Mouse (Mus musculus) embryonic facial prominence, embryonic 12.5 days (tissue): Measurements from ENCODE around the gene Cyth2. TPM values are rescaled to one million over a fixed set of nuclear protein-coding genes. Genes with fewer than 3 reads are reported as not detected.

ENCODE experiments used
- ATAC-seq: fragments of 200-750 bp; cut with Nextera tagmentation; 2 replicates; pipeline ENCODE4 v1.8.0; 2017; ENCODE audit not compliant: insufficient number of reproducible peaks, insufficient read depth, low FRiP score, low TSS enrichment
- H3K27ac ChIP-seq: fragments of 300-500 bp; sonication (generic); 2 replicates; pipeline ENCODE4 v1.5.1; 2016; ENCODE audit warnings: mild to moderate bottlenecking
- H3K27me3 ChIP-seq: fragments of 300-500 bp; sonication (generic); 2 replicates; pipeline ENCODE4 v1.6.1; 2016; ENCODE audit warnings: mild to moderate bottlenecking, moderate library complexity
- H3K36me3 ChIP-seq: fragments of 300-500 bp; sonication (generic); 2 replicates; pipeline ENCODE4 v1.6.1; 2016; ENCODE audit warnings: mild to moderate bottlenecking
- H3K4me1 ChIP-seq: fragments of 300-500 bp; sonication (generic); 2 replicates; pipeline ENCODE4 v1.6.1; 2016
- H3K4me2 ChIP-seq: fragments of 300-500 bp; sonication (generic); replicated peaks from 2 replicates; pipeline ENCODE4 v1.6.1; 2016; ENCODE audit warnings: mild to moderate bottlenecking, moderate library complexity
- H3K4me3 ChIP-seq: fragments of 300-500 bp; sonication (generic); 2 replicates; pipeline ENCODE4 v1.5.1; 2016; ENCODE audit warnings: mild to moderate bottlenecking
- H3K9ac ChIP-seq: fragments of 300-500 bp; sonication (generic); 2 replicates; pipeline ENCODE4 v1.6.1; 2016; ENCODE audit warnings: mild to moderate bottlenecking, moderate library complexity
- H3K9me3 ChIP-seq: fragments of 300-500 bp; sonication (generic); 2 replicates; pipeline ENCODE4 v1.6.1; 2016; ENCODE audit warnings: mild to moderate bottlenecking, moderate library complexity
- WGBS: fragments of 180-500 bp; shearing (Covaris S2); methylation state at CpG from one replicate; pipeline ENCODE4 v1.1.7; 2016; 5-methylcytosine and 5-hydroxymethylcytosine counted together
- polyA plus RNA-seq: library from polyadenylated mRNA; unstranded; fragments of >200 nt; fragmentation: Nextera tagmentation; extraction: Ambion mirVana; gene quantifications from 2 replicates; pipeline ENCODE4 v1.2.1, GENCODE M21; 2016

The Cyth2 gene
- polyA plus RNA-seq, 1 experiment from 2014 or later, result 173 TPM

GRCm38 (mm10) chr7:45794971-45795370 is 19.4 kb downstream of the Cyth2 start:
- 93% methylated on average over 29 of the region's 29 CpGs for WGBS

GRCm38 (mm10) chr7:45793969-45794585 is 20.3 kb downstream of the Cyth2 start:
- ATAC-seq, result no peak
- Histone ChIP-seq H3K9me3 (no peaks in the 10 kb centered on the region), H3K4me3 (no peak overlapping the region), H3K4me2 (no peak overlapping the region), H3K4me1 (peaks cover 17% of the 10 kb centered on the region), H3K27ac (no peak overlapping the region), H3K36me3 (peaks cover 78% of the 10 kb centered on the region), H3K27me3 (peaks cover 37% of the 10 kb centered on the region), H3K9ac (no peak overlapping the region; the same call in 1 of the 2 replicates)
- 91% methylated on average over 42 of the region's 44 CpGs for WGBS

More at GRCm38 (mm10) chr7:45794971-45795370, 19.4 kb downstream of the Cyth2 start:
- Histone ChIP-seq H3K4me1 (peaks cover 17% of the 10 kb centered on the region), H3K4me2 (no peak overlapping the region), H3K9me3 (no peaks in the 10 kb centered on the region), H3K36me3 (peaks cover 69% of the 10 kb centered on the region), H3K9ac (no peak overlapping the region), H3K27ac (no peak overlapping the region), H3K27me3 (peaks cover 42% of the 10 kb centered on the region), H3K4me3 (no peak overlapping the region)
- ATAC-seq, result no peak

- Histone ChIP-seq H3K4me3 (no peak overlapping the region), H3K36me3 (peaks cover 86% of the 10 kb centered on the region), H3K9me3 (no peaks in the 10 kb centered on the region), H3K27ac (no peak overlapping the region), H3K4me2 (no peak overlapping the region), H3K27me3 (peaks cover 29% of the 10 kb centered on the region), H3K9ac (no peak overlapping the region), H3K4me1 (peaks cover 12% of the 10 kb centered on the region)
- WGBS, result 87% methylated on average over 24 of the region's 24 CpGs
- no peak for ATAC-seq
Observed at GRCm38 (mm10) chr7:45793240-45793639, 21.1 kb downstream of the Cyth2 start.

GRCm38 (mm10) chr7:45791756-45792490 is 22.5 kb downstream of the Cyth2 start:
- Histone ChIP-seq H3K4me2 (no peak overlapping the region), H3K4me1 (peaks cover 7% of the 10 kb centered on the region), H3K9me3 (no peaks in the 10 kb centered on the region), H3K36me3 (peaks cover 92% of the 10 kb centered on the region), H3K9ac (no peak overlapping the region), H3K4me3 (no peak overlapping the region), H3K27ac (no peak overlapping the region), H3K27me3 (peaks cover 16% of the 10 kb centered on the region)
- WGBS, result 78% methylated on average over 17 of the region's 17 CpGs
- ATAC-seq, result no peak

GRCm38 (mm10) chr7:45790721-45791120 is 23.7 kb downstream of the Cyth2 start:
- Histone ChIP-seq H3K4me1 (peaks cover 12% of the 10 kb centered on the region), H3K36me3 (peaks cover 86% of the 10 kb centered on the region), H3K9ac (no peak overlapping the region), H3K4me3 (no peak overlapping the region), H3K4me2 (no peak overlapping the region), H3K27ac (0 out of 2 replicates have a peak overlapping the region, but pooled peaks have one; percentile 4), H3K9me3 (no peaks in the 10 kb centered on the region), H3K27me3 (0 out of 2 replicates have a peak, but pooled peaks cover 7% of the 10 kb centered on the region)
- WGBS, result 69% methylated on average over 6 of the region's 6 CpGs
- ATAC-seq, result no peak

GRCm38 (mm10) chr7:45787642-45788041 is 26.7 kb downstream of the Cyth2 start:
- H3K9me3 ChIP-seq, result no peaks in the 10 kb centered on the region
- H3K4me3 ChIP-seq, result no peak overlapping the region
- WGBS, result 86% methylated on average over 22 of the region's 22 CpGs
- H3K36me3 ChIP-seq, result peaks cover 55% of the 10 kb centered on the region
- peak overlapping the region; percentile 95 for H3K4me2 ChIP-seq
- H3K27me3 ChIP-seq, result no peaks in the 10 kb centered on the region
- peaks cover 24% of the 10 kb centered on the region for H3K4me1 ChIP-seq
- H3K27ac ChIP-seq, result no peak overlapping the region
- ATAC-seq, result no peak
- H3K9ac ChIP-seq, result no peak overlapping the region

- peaks cover 47% of the 10 kb centered on the region for H3K36me3 ChIP-seq
- H3K4me2 ChIP-seq, result peak overlapping the region; percentile 95
- peaks cover 24% of the 10 kb centered on the region for H3K4me1 ChIP-seq
- WGBS, result 6% methylated on average over 17 of the region's 17 CpGs
- 0 out of 2 replicates have a peak, but pooled peaks cover 5% of the 10 kb centered on the region for H3K27me3 ChIP-seq
- ATAC-seq, result peak; percentile 30
- peak overlapping the region; percentile 95 for H3K4me3 ChIP-seq
- H3K9ac ChIP-seq, result peak overlapping the region; percentile 76
- H3K9me3 ChIP-seq, result no peaks in the 10 kb centered on the region
- H3K27ac ChIP-seq, result peak overlapping the region; percentile 56
Observed at GRCm38 (mm10) chr7:45786661-45787413, 27.5 kb downstream of the Cyth2 start.

GRCm38 (mm10) chr7:45786136-45786578 is 28.2 kb downstream of the Cyth2 start:
- 0 out of 2 replicates have a peak, but pooled peaks cover 5% of the 10 kb centered on the region for H3K27me3 ChIP-seq
- WGBS, result 1% methylated on average over 14 of the region's 14 CpGs
- H3K4me3 ChIP-seq, result peak overlapping the region; percentile 95
- H3K27ac ChIP-seq, result peak overlapping the region; percentile 86
- H3K4me1 ChIP-seq, result peaks cover 24% of the 10 kb centered on the region
- H3K9ac ChIP-seq, result peak overlapping the region; percentile 76
- peaks cover 40% of the 10 kb centered on the region for H3K36me3 ChIP-seq
- peak overlapping the region; percentile 95 for H3K4me2 ChIP-seq
- peak; percentile 70 for ATAC-seq
- no peaks in the 10 kb centered on the region for H3K9me3 ChIP-seq

GRCm38 (mm10) chr7:45785388-45786135 is 28.8 kb downstream of the Cyth2 start:
- Histone ChIP-seq H3K4me1 (peaks cover 24% of the 10 kb centered on the region), H3K36me3 (peaks cover 34% of the 10 kb centered on the region), H3K27me3 (0 out of 2 replicates have a peak, but pooled peaks cover 5% of the 10 kb centered on the region), H3K9ac (peak overlapping the region; percentile 76), H3K9me3 (no peaks in the 10 kb centered on the region), H3K4me3 (peak overlapping the region; percentile 95), H3K4me2 (peak overlapping the region; percentile 95), H3K27ac (peak overlapping the region; percentile 86)
- under 1% methylated on average over 36 of the region's 42 CpGs for WGBS
- peak; percentile 13; the same call in 1 of the 2 replicates for ATAC-seq

- Histone ChIP-seq H3K27me3 (0 out of 2 replicates have a peak, but pooled peaks cover 5% of the 10 kb centered on the region), H3K9me3 (no peaks in the 10 kb centered on the region), H3K9ac (peak within 1 kb of the TSS; percentile 76), H3K36me3 (peaks cover 26% of the 10 kb centered on the region), H3K27ac (peak within 1 kb of the TSS; percentile 86), H3K4me2 (peak within 1 kb of the TSS; percentile 95), H3K4me1 (peaks cover 24% of the 10 kb centered on the region), H3K4me3 (peak within 1 kb of the TSS; percentile 95)
- ATAC-seq, result peak; percentile 7; the same call in 1 of the 2 replicates
- 24% methylated on average over 20 of the region's 20 CpGs for WGBS
Observed at GRCm38 (mm10) chr7:45784524-45785372, 29.6 kb downstream of the Cyth2 start, which contains the start of gene Sult2b1. Sult2b1 (minus strand) TSS chr7:45784669.
